Mouse (Mus musculus): Measurements from ENCODE around the gene Nptx1.

Nptx1 gene

GRCm38 (mm10) chr11:119491690-119492087 lies 55.9 kb downstream of the Nptx1 start:
- DNase-seq (ENCODE audit: low read depth): no peak

- DNase-seq (ENCODE audit: low read depth): peak; percentile 98
Observed at GRCm38 (mm10) chr11:119490861-119491689, 56.5 kb downstream of the Nptx1 start, which contains the start of gene Endov. Gene Endov (plus strand): TSS chr11:119491347.

All from naive thymus-derived CD4-positive, alpha-beta T cell, adult 2 months (primary cell).